Mouse (Mus musculus): ENCODE data around the gene Tmem223. TPM values are rescaled to one million over a fixed set of nuclear protein-coding genes. Genes with fewer than 3 reads are reported as not detected.

The Tmem223 gene
- polyA plus RNA-seq, 1 experiment from 2014 or later, result 183 TPM

DNA sequence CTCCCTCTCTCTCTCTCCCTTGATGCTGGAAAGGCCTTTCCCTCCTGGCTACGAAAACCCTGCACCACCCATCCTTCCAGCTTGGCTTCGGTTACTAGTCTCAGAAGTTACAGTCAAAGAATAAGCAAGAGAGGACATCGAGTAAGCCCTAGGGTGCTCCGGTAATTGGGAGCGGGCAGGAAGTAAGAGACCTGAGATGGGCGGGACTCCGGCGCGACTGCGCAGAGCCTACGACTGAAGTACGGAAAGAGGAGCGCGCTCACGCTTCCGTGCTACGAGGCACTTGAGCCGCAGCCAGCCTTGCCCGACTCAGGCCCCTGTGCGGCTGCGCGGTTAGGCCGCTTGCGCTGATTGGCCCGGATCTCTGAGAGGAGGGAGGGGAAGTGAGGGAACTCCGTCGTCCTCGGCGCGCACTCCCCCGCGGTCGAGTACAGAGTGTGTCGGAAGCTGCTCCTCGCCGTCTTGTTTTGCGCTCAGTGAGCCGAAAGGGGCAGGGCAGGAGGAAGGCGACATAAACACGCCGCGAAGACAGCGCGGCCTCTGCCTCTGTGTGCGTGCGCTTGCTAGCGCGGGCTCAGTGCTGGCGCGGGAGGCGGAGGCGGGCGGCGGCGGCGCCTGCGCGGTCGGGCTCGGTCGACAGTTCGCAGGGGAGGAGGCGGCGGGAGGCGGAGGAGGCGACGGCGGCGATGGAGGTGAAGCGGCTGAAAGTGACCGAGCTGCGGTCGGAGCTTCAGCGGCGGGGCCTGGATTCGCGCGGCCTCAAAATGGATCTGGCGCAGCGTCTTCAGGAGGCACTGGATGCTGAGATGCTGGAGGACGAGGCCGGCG lies 49.0 kb downstream of the Tmem223 start, which contains the start of gene Hnrnpul2:
Gene Hnrnpul2, plus strand, starts transcription at position 415 of the 828 bp plus-strand sequence.
- Histone ChIP-seq H3K4me1 (peaks cover 40% of the 10 kb centered on the region), H3K4me3 (peak within 1 kb of the TSS; percentile 72), H3K9me3 (replicated peaks) (no peaks in the 10 kb centered on the region), H3K27ac (peak within 1 kb of the TSS; percentile 96), H3K36me3 (peaks cover 59% of the 10 kb centered on the region), H3K27me3 (ENCODE audit: low read depth, poor library complexity, severe bottlenecking) (no peaks in the 10 kb centered on the region)
- DNase-seq (ENCODE audit: low spot score), result peak; percentile 95
- WGBS, result under 1% methylated on average over 83 of the region's 83 CpGs

- under 1% methylated on average over 48 of the region's 48 CpGs for WGBS
- Histone ChIP-seq H3K4me3 (peak overlapping the region; percentile 72), H3K27ac (peak overlapping the region; percentile 96), H3K36me3 (peaks cover 59% of the 10 kb centered on the region), H3K4me1 (peaks cover 40% of the 10 kb centered on the region), H3K27me3 (ENCODE audit: low read depth, poor library complexity, severe bottlenecking) (no peaks in the 10 kb centered on the region), H3K9me3 (replicated peaks) (no peaks in the 10 kb centered on the region)
- DNase-seq (ENCODE audit: low spot score), result no peak
Observed at GRCm38 (mm10) chr19:8820424-8820956, 49.7 kb downstream of the Tmem223 start.

DNA sequence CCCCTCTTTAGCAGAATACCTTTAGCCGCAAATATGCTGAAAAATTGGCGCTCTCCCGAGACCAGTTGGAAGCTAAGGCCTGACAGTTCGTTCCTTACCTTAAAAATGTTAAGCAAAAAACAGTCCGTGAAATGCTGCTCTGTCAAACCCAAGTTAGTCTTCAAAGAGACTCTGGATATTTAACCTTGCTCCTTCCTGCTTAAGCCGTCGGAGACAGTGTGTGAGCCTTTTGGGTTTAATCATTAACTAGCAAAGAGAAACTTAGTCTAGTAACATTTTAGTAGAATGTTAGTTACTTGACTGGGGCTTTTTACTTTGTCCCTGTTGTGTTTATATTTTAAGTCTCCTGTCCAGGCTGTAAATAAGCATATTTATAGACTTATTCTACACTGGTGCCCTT lies 50.4 kb downstream of the Tmem223 start:
- H3K27ac ChIP-seq, result peak overlapping the region; percentile 96
- no peak for DNase-seq (ENCODE audit: low spot score)
- H3K4me1 ChIP-seq, result peaks cover 40% of the 10 kb centered on the region
- peak overlapping the region; percentile 72 for H3K4me3 ChIP-seq
- peaks cover 59% of the 10 kb centered on the region for H3K36me3 ChIP-seq
- no peaks in the 10 kb centered on the region for H3K27me3 ChIP-seq (ENCODE audit: low read depth, poor library complexity, severe bottlenecking)
- 3% methylated on average over 7 of the region's 7 CpGs for WGBS
- H3K9me3 ChIP-seq (replicated peaks), result no peaks in the 10 kb centered on the region

Small RNA genes within 50 kb of the gene (microRNA-seq; reads per million reads assigned to microRNA genes)
- not detected for gene Mir6992

Other genes starting within 250 kb of the Tmem223 start
- gene Slc22a8, start 179.7 kb upstream of the Tmem223 start, polyA plus RNA-seq (2016; fragmentation: Nextera tagmentation; extraction: Ambion mirVana), result not detected in 2 replicates
- not detected in 2 replicates for gene Slc22a6, start 153.0 kb upstream of the Tmem223 start, polyA plus RNA-seq (2016; fragmentation: Nextera tagmentation; extraction: Ambion mirVana)
- gene Chrm1, start 107.2 kb upstream of the Tmem223 start, polyA plus RNA-seq (2016; fragmentation: Nextera tagmentation; extraction: Ambion mirVana), result 0.10 TPM in 1 of 2 replicates, not detected in the other
- gene Slc3a2, start 47.6 kb upstream of the Tmem223 start, polyA plus RNA-seq (2016; fragmentation: Nextera tagmentation; extraction: Ambion mirVana), result 119 and 128 TPM in 2 replicates
- 121 and 145 TPM in 2 replicates for gene Wdr74, start 35.2 kb upstream of the Tmem223 start, polyA plus RNA-seq (2016; fragmentation: Nextera tagmentation; extraction: Ambion mirVana)
- gene 1700092M07Rik, start 30.3 kb upstream of the Tmem223 start, polyA plus RNA-seq (2016; fragmentation: Nextera tagmentation; extraction: Ambion mirVana), result 2.8 and 3.1 TPM in 2 replicates
- 99.3 and 134 TPM in 2 replicates for gene Stx5a, start 29.6 kb upstream of the Tmem223 start, polyA plus RNA-seq (2016; fragmentation: Nextera tagmentation; extraction: Ambion mirVana)
- gene Nxf1, start 13.9 kb upstream of the Tmem223 start, polyA plus RNA-seq (2016; fragmentation: Nextera tagmentation; extraction: Ambion mirVana), result 257 and 273 TPM in 2 replicates
- gene Tmem179b, start 3.5 kb downstream of the Tmem223 start, polyA plus RNA-seq (2016; fragmentation: Nextera tagmentation; extraction: Ambion mirVana), result 41.3 and 43.7 TPM in 2 replicates
- gene Taf6l, start 15.4 kb downstream of the Tmem223 start, polyA plus RNA-seq (2016; fragmentation: Nextera tagmentation; extraction: Ambion mirVana), result 44.2 and 47.0 TPM in 2 replicates
- gene Polr2g, start 27.6 kb downstream of the Tmem223 start, polyA plus RNA-seq (2016; fragmentation: Nextera tagmentation; extraction: Ambion mirVana), result 206 and 216 TPM in 2 replicates
- 5.9 and 6.1 TPM in 2 replicates for gene Zbtb3, start 31.6 kb downstream of the Tmem223 start, polyA plus RNA-seq (2016; fragmentation: Nextera tagmentation; extraction: Ambion mirVana)
- 80.2 and 85.2 TPM in 2 replicates for gene Ttc9c, start 48.3 kb downstream of the Tmem223 start, polyA plus RNA-seq (2016; fragmentation: Nextera tagmentation; extraction: Ambion mirVana)
- gene Hnrnpul2, start 49.0 kb downstream of the Tmem223 start, polyA plus RNA-seq (2016; fragmentation: Nextera tagmentation; extraction: Ambion mirVana), result 4.7 and 5.2 TPM in 2 replicates
- not detected in 2 replicates for gene AC129217.1, start 58.8 kb downstream of the Tmem223 start, polyA plus RNA-seq (2016; fragmentation: Nextera tagmentation; extraction: Ambion mirVana)
- 37.2 and 42.5 TPM in 2 replicates for gene Bscl2, start 66.5 kb downstream of the Tmem223 start, polyA plus RNA-seq (2016; fragmentation: Nextera tagmentation; extraction: Ambion mirVana)
- gene Gng3, start 68.2 kb downstream of the Tmem223 start, polyA plus RNA-seq (2016; fragmentation: Nextera tagmentation; extraction: Ambion mirVana), result 5.0 and 7.2 TPM in 2 replicates
- 0.29 and 0.39 TPM in 2 replicates for gene Lrrn4cl, start 79.8 kb downstream of the Tmem223 start, polyA plus RNA-seq (2016; fragmentation: Nextera tagmentation; extraction: Ambion mirVana)
- gene Ubxn1, start 100.5 kb downstream of the Tmem223 start, polyA plus RNA-seq (2016; fragmentation: Nextera tagmentation; extraction: Ambion mirVana), result 211 and 228 TPM in 2 replicates
- gene Uqcc3, start 109.9 kb downstream of the Tmem223 start, polyA plus RNA-seq (2016; fragmentation: Nextera tagmentation; extraction: Ambion mirVana), result 56.8 and 60.6 TPM in 2 replicates
- 110 and 149 TPM in 2 replicates for gene Lbhd1, start 112.7 kb downstream of the Tmem223 start, polyA plus RNA-seq (2016; fragmentation: Nextera tagmentation; extraction: Ambion mirVana)
- not detected in 2 replicates for gene Gm49403, start 112.9 kb downstream of the Tmem223 start, polyA plus RNA-seq (2016; fragmentation: Nextera tagmentation; extraction: Ambion mirVana)
- gene 1810009A15Rik, start 117.9 kb downstream of the Tmem223 start, polyA plus RNA-seq (2016; fragmentation: Nextera tagmentation; extraction: Ambion mirVana), result 151 and 188 TPM in 2 replicates
- 0.45 TPM in 1 of 2 replicates, not detected in the other for gene Gm49416, start 117.9 kb downstream of the Tmem223 start, polyA plus RNA-seq (2016; fragmentation: Nextera tagmentation; extraction: Ambion mirVana)
- 59.2 and 61.9 TPM in 2 replicates for gene Ints5, start 122.0 kb downstream of the Tmem223 start, polyA plus RNA-seq (2016; fragmentation: Nextera tagmentation; extraction: Ambion mirVana)
- 117 and 129 TPM in 2 replicates for gene Ganab, start 127.1 kb downstream of the Tmem223 start, polyA plus RNA-seq (2016; fragmentation: Nextera tagmentation; extraction: Ambion mirVana)
- gene B3gat3, start 149.4 kb downstream of the Tmem223 start, polyA plus RNA-seq (2016; fragmentation: Nextera tagmentation; extraction: Ambion mirVana), result 47.0 and 48.1 TPM in 2 replicates
- 4.1 and 4.3 TPM in 2 replicates for gene Rom1, start 158.4 kb downstream of the Tmem223 start, polyA plus RNA-seq (2016; fragmentation: Nextera tagmentation; extraction: Ambion mirVana)
- 37.1 and 37.5 TPM in 2 replicates for gene Eml3, start 158.6 kb downstream of the Tmem223 start, polyA plus RNA-seq (2016; fragmentation: Nextera tagmentation; extraction: Ambion mirVana)
- gene Mta2, start 170.9 kb downstream of the Tmem223 start, polyA plus RNA-seq (2016; fragmentation: Nextera tagmentation; extraction: Ambion mirVana), result 229 and 233 TPM in 2 replicates
- gene Tut1, start 182.9 kb downstream of the Tmem223 start, polyA plus RNA-seq (2016; fragmentation: Nextera tagmentation; extraction: Ambion mirVana), result 49.6 and 49.7 TPM in 2 replicates
- gene Eef1g, start 196.0 kb downstream of the Tmem223 start, polyA plus RNA-seq (2016; fragmentation: Nextera tagmentation; extraction: Ambion mirVana), result 563 and 631 TPM in 2 replicates
- 5.3 and 8.9 TPM in 2 replicates for gene Ahnak, start 218.3 kb downstream of the Tmem223 start, polyA plus RNA-seq (2016; fragmentation: Nextera tagmentation; extraction: Ambion mirVana)